Mouse (Mus musculus) frontal cortex, adult 2 months (tissue): ENCODE measurements at regions not wholly inside any gene's neighbourhood (a gene's known extent, or its start where the extent isn't known, plus 50 kb on each side); places are given as distances from the start of the nearest gene placed in this dataset.

Experiments
- DNase-seq, 2 experiments: peaks; one replicate each; pipeline ENCODE4 v3.0.0; 2022; ENCODE audit warnings: low spot score in 1 of 2; ENCODE audit errors: extremely low spot score in 1 of 2

DNA sequence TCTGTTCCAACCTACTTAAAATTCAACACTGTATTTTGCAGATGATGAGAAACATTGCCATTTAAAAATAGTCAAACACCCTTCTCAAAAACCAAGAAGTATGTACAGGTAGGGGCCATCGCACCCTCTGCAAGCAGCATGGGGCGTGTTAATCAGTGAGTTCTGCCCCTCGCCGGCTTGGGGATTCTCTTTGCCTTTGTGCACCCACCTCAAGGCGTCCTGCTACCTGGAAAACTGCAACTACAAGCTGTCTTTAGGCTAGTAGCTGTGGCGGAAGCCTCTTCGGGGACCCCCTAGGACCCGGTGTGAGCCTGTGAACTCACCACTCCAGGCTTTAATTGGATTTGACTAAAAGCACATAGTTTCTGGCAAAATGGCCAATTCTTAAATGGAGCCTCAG lies 311.0 kb downstream of the Mtx2 start:
- no peak for DNase-seq

DNA sequence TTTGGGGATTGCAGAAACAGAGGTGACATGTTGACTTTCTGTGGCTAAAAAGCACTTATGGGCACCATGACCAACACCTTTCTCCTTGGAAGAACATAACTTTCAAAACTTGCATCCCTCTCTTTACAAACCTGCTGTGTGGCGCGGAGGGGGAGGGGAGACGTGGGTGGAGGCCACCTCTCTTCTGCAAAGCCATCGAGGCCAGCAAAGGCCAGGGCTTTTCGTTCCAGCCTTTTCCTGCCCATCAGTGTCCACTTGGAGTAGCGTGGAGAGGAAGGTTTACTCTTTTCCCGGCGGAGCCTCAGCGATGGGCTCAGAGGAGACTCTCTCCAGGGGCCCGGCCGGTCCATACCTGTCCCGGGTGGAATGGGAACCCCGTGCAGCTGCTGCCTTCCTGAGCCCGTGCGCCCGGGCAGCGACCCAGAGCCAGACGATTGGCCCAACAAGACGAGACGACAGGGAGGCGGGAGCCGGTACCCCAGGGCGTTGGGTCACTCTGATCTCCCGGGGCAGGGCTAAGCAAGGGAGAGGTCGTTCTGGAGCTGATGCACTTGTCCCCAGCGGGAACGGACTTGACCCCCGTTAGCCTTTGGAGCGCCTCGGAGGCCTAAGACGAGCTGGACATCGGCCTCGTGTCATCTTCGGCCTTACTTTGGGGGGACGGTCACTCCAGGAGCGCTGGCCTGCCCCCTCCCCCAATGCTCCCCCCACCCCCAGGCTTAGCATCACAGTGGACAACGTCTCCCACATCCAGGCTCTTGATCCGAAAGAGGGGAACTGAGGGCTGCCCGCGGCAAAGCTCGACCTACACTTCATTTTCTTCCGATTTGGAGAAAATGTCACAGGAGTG lies 311.8 kb downstream of the Mtx2 start:
- no peak for DNase-seq

DNA sequence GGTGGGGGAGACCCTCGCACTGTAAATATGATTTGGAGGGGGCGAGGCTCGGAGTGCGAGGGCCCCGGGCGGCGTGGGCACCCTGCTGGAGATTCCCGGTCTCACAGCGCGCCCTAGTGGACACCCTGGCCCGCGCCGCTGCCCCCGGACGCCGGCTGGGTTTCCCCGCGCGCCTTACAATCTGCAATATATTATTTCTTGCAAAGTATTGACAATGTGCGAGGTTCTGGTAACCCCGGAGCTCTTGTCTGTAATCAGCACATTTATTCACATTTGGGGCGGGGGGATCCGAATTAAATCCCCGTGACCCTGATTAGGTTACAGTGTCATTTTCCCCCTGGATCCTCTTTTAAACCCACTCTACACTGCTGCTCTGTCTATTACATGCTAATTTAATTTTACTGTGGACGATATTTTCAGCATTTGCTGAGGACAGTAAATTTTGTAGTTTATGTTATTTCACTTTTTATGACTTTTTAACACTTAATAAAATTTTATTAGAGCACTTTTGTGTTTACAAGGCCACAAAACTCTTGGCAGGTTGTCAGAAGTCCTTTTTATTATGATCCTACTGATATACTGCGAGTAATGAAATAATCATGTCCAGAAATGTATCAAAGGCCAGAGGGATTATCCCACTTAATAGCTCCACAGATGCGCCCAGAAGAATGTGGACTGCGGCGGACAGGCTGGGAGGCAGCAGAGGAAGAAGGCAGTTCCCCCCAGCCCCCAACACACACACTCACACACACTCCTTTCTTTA lies 312.6 kb downstream of the Mtx2 start:
- DNase-seq: peak in 1 of 2 experiments; percentile 76

DNA sequence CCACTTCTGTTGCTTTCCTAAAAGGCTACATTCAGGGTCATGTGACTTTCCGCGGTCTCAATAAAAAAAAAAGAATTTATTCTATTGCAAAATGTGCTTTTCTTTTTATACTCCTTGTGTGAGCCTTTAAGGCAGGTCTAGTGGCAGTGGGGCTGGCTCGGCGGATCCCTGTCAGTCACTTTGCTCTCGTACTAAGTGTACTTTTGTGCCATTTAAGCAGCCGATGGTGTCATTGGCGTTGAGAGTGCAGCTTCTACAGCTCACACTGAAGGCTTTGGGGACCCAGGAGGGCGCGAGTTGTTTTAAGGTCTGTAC lies 313.1 kb downstream of the Mtx2 start:
- no peak for DNase-seq

DNA sequence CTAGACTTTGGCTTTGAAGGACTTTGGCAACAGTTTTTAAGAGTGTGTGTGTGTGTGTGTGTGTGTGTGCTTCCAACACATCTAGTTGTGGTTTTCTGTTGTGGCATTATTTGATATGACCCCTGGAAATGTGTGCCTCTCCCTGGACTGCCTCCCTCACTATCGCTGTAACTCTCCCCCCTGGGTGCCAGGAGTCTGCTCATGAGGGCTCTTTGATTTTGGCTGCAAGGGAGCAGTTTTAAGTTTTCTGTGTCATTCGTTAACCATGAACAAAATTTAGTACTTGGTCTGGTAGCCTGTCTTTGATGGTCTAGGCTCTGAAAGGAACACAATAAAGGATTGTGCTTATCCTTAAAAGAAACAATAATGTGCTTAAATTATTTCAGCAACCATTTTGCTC lies 313.9 kb downstream of the Mtx2 start:
- DNase-seq: no peak

DNA sequence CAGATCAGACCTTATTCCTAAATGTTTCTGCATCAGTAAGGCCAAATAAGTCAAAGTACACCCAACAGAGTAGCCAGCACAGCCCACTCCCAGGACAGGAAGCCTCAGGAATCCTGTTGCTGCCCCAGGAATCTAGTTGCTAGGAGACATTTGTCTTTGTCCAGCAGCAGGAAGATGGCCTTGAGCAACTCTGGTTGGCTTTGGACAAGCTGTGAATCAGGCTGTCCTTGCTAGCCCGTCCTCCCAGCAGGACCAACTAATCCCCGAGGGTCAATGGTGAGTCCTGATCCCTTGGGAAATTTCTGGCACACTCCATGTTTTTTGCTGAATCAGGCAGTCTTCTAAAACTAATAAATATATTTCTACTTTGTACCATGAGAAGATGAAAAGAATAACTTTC lies 317.1 kb downstream of the Mtx2 start:
- DNase-seq: no peak

DNA sequence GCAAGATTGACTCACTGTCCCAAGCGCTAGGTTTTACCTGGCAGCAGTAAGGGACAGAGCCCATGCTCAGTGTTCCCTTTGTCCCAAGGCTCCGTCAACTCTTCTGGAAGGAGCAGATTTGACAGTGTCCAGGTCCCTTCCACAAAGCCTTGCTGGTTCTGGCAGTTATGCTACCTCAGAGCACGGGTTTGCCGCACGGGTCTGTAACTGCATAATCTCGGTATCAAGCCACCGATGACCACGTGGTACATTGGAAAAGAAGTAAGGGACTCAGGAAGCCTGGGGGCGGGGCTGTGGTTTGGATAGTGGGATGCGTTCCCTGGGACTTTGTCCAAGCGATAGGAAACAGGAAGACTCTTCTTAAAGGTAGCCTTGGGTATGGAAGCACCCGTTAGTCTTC lies 319.3 kb downstream of the Mtx2 start:
- no peak for DNase-seq

DNA sequence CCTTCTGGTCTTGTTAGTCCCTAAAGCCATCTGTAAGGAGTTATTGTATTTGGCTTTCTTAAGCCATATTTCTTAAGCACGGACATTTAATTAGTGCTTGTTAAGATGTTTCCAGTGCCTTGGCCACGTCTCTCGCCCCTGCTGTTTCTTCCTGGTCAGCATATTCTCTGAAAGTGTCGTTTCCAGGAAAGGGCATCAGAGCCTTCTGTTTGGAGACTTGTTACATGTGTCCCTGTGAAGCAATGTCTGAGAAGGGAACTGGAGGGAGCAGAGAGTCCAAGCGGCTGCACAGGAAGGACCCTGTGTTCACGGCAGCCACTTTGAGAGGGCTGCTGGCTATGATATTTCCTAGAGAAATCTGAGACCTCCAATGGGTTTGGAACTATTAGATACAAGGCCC lies 320.7 kb downstream of the Mtx2 start:
- no peak for DNase-seq

DNA sequence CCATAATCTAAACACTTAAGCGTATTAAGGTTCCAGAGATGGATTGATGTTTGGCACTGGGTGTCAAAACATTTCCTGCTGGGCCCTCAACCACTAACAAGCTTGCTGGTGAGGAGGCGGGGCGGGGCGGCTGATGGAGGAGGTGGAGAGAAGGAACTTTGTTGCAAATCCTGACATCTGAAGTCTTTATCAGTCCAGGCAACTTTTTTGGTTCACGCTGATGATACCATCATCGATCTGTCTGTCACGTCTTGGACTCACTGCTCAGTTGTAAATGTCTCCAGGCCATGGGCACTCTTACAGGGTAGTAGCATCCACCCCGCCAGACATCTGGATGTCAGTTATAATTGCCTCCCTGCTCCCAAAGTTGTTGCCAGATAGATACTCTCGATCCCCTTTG lies 321.8 kb downstream of the Mtx2 start:
- DNase-seq: no peak

DNA sequence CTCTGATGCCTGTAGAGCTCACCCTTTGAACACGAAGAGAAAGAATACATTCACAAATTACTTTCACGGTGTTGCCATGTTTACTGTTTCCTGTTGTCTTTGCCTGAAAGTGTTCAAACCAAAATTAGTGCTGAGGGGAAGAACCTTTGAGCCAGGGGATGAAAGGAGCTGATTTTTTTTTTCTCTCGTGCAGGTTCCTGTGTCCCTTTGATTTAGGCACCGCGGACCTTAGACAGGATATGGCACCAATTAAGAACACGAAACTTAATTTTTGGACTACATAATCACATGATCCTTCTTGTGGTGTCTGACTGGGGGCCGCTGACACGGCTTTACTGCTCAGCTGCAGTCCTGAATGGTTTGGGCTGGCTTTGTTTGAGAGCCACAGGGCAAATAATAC lies 322.4 kb downstream of the Mtx2 start:
- no peak for DNase-seq

DNA sequence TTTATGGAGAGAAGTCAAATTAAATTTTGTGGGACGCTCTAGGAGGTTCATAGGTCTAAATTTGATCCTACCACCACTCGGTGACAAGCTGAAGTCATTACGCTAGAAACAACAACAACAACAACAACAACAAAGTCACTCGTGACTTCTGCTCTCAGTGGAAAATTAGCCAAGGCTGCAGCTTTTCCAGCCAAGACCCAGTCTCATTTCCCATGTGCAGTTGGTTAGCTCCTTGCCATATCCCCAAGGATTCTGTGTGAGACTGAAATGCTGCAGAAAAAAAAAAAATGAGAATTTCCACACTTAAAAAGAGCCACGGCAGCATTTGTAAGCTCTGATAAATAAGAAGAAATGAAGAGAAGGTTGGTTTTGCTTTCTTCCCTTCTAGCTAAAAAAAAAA lies 323.4 kb downstream of the Mtx2 start:
- DNase-seq: no peak

DNA sequence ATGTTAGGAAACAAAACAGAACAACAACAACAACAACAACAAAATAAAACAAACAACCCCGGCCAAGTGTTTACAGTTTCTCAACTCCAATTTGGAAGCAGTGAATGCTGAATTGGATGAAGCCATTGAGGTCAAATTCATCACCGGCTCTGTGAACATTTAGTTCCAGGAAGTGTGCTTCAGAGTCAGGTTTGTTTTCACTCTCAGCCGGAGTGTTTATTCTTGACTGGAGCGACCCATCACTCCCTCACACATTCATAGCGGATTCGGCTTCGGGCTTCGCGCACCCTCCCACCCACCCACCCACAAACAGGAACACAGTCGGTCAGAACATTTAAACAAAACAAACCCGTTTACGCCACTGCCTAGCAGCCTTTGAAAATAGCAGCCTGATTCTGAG lies 324.0 kb downstream of the Mtx2 start:
- DNase-seq: no peak

DNA sequence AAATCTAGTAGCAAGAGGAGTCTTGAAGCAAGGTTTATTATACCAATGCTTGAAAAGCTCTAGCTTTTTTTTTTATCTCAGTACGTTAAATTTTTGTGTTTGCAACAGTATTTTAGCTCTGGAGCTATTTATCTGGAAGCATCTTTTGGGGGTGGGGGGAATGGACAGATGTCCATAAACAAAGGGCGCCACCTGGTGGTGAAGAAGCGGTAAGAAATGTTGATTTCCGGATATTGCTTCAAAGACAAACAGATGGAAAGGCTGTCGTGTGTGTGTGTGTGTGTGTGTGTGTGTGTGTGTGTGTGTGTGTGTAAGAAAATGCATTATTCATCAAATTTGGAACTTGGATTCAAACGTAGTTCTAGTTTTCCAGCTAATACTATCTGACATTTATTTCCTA lies 325.4 kb downstream of the Mtx2 start:
- DNase-seq: peak in 1 of 2 experiments; percentile 53

DNA sequence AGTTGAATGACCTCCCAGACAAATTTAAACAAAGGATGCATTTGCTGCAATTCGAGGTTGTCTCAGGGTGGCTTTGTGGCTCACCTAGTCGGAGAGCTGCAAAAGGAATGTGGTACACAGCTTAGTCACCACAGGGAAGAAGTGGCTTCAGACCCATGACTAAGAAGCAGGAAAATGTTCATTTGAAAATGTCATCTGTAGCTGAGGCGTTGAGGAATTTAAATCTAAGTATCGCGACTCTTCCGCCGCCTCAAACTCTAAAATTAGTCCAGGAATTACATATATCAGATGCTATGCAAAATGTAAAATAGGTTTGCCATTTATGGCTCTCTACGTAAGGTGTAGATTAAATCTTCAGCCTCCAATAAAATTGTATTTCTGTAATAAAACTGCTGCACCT lies 325.9 kb downstream of the Mtx2 start:
- peak; percentile 25 to 48 for DNase-seq

DNA sequence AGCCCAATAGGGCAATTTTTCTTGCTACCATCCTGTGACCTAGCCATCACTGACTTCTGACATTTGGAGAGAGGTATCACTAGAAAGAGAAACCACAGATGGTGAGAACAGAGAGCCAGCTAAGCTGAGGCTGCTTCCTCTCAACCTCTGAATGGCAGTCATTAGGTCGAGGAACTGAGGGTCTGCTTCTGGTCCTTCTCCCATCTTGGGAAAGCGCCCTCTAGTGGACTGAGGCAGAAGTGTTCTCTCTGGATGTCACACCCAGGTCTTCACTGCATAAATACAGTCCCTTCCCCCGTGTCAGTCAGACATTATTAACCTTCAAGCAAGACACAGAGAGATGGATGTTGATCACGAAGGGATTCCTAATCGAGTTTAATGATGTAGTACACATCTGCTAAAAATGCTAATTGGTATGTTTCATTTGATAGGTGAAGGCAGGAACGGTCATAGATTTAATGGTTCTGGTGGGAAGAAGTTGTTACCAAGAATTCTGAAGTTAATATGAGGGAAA lies 326.9 kb downstream of the Mtx2 start:
- DNase-seq: no peak

DNA sequence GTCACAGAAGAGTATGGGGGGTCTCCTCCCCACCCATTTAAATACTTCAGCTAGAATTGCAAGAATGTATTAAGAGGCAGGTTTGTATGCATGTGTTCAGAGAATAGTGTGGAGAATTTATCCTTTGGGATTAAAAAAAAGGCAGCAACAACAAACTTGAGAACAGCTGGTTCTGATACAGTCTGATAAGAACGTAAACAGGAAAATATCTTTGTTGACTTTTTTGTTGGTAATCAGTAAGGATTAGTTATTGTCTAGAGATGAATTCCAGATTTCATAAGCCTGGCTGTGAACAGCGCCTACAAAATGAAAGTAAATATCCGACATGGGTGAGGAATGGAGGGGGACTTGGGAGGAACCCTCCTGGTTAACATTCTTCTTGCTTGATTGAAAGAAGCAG lies 328.8 kb downstream of the Mtx2 start:
- DNase-seq: no peak

DNA sequence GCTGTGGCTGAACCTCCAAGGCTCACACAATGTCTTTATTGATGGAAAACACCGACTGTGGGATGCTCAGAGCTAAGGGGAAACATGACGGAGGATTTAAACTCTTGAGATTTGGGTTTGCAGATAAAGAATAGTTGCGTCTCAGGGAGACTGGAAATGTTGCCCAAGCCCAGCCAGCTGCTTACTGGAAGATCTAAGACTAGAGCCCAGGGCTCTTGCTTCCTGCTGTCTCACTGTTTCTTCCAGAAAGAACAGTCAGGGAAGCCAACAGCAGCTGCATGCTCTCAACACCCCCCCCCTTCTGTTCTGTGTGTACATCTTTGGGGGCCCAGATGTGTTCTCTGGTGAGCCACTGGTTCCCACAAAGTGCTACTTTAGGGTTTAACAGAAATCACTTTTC lies 333.0 kb downstream of the Mtx2 start:
- no peak for DNase-seq

DNA sequence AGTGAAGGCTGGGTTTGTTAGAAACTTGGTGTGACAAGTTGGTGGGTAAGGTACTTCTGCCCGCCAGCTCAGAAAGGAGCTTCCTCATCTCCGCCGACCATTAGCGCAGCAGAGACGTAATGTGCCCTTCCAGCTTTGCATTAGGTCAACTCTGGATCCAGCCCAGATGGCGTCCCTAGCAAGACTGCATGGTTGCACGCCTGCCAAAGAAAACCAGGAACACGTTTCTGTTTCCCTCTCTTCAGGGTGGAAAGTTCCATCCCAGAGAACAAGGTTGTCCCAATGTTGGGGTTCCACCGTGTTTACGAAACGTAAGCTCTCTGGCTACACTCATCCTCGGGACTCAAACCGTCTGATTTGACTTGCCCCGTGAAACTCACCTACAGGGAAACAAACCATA lies 335.5 kb downstream of the Mtx2 start:
- DNase-seq: no peak

DNA sequence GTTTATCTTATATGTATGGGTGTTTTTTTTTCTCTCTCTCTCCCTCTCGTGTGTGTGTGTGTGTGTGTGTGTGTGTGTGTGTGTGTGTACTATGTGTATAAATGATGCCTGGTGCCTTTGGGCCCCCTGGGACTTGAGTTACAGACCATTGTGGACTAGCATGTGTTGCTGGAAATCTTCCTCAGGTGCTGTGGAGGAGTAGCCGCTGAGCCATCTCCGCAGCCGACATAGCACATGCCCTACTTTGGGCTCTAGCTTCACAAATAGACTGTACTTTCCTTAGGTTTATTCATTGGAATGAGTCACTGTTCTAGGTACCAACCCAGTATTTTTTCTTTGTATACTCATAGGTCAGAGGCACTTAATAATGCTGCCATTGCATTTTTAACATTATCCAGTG lies 339.4 kb downstream of the Mtx2 start:
- DNase-seq: peak in 1 of 2 experiments; percentile 24

DNA sequence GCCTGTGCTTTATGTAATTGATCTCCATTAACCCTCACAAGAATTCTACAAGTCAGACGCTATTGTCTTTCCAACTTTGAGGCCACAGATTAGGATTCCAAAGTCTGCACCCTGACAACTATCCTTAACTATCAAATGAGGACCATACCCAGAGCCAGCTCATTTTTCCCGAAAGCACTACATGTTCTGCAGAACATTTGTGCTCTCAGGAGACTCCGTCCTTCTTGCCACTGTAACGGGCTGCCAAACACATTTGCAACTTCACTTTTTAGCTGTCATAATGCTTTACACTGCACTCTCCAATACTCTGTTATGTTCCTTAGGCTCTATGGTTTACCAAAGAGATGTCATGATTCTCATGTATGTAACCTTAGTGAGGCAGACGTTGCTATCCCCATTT lies 350.7 kb downstream of the Mtx2 start:
- no peak for DNase-seq

DNA sequence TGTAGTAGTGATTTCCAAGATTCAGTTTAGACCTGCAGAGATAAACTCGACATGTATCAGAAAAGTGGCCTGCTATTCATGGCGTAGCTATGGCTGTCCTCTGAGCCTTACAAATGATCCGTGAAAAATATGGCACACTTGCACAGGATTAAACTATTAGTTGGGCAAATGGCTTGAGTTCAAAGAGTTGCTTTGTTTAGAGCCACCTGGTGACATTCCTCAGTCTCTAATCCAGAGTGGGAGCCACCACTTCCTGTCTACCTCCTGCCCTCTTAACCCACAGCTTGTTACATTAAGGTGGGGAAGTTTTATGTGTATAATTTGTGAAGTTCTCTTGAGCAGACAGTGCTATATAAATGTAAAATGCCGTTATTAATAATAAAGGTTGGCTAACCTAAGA lies 357.7 kb downstream of the Mtx2 start:
- no peak for DNase-seq

DNA sequence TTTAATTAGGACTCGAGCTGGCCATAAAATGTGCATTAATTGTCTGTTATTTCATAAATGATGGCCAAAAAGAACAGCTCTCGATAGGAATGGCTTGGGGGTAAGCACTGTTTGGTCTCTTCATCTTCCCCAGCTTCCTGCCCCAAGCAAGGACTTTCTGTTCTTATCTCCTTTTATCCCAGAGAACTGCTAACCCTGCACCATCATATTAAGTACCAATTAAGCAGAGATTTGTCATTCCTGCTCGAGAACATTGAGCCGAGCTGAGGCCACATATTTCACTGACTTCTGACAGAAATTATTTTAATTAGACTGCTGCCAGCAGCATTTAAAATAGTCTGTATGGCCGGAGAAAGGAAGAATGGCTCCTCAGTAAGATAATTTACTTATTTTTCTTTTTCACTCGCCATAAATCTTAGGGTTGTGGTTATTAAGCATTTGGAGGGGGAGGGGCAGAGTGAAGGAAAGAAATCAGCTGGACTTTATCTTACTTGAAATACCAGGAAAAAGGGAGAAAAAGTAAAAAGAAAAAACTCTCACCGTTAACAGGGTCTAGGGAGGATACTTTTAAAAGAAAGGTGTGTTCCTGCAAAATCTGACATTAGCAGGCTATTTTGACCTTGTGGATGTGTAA lies 377.1 kb downstream of the Mtx2 start:
- no peak for DNase-seq
